Comparison of ENCODE assay signal across 8 mouse cellular contexts in the genomic region with DNA sequence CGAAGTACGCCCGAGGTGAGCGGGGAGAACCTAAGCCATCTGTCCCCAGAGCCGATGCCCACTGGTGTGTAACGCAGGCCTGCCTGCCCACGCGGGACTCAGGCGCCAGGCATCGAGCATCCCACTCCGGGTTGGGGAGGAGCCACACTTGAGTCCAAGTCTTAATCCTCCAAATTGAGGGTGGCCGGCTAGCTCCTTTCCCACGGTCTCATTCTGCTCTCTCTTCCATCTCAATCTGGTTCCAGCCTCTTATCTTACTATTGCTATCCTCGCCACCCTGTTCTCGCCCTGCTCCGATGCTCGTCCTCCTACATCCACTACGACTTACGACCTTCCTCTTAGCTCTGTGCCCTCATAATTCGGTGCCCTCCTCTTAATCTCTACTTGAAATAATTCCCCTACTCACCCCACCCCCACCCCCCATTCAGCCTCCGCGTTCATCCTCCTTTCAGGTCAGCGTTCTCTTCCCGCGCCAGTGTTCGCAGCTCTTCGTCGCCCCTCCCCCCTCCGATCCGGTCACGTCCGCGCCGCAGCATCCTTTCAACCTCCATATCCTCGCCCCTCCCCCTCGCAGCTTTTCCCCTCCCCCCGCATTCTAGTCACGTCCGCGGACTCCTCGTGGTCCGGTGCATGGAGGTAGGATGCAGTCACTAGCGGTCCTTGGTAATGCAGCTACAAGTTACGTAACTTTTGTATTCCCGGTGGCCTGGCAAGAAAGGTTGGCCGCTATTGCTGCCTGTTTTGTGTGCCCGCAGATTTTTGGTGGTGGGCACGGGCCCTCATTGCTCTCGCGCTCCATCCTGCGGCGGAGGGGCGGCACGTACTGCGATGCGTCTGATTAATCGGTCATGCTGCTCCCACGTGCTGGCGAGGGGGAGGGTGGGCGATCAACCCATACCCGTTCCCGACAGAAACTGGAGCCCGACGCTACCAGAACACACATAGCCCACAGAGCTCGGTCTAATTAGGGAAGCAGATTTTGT. TPM values are rescaled to one million over a fixed set of nuclear protein-coding genes. Genes with fewer than 3 reads are reported as not detected.
A peak's percentile ranks its signal among the peaks of the same experiment; 100 is the strongest.
DNase-seq lines count a peak whose midpoint lies in the region; ATAC-seq and TF ChIP-seq lines count a peak whose summit lies in the region.

No protein-coding gene starts in this region.

- peak overlapping the region; percentile 92 for H3K27ac ChIP-seq in bone marrow, adult 2 months (ENCODE audit: control insufficient read depth, insufficient read depth, low read depth, low read length, poor library complexity)
- H3K27ac ChIP-seq in forebrain, embryonic 11.5 days (ENCODE audit: low read depth, low read length) = peak overlapping the region; percentile 98
- H3K27ac ChIP-seq in heart, embryonic 16.5 days (ENCODE audit: low read length) = peak overlapping the region; percentile 99
- H3K27ac ChIP-seq in liver, embryonic 16.5 days (ENCODE audit: low read length) = peak overlapping the region; percentile 78
- H3K27ac ChIP-seq in neural tube, embryonic 11.5 days (ENCODE audit: low read depth, low read length) = peak overlapping the region; percentile 96
- H3K27ac ChIP-seq in stomach, postnatal 0 days (replicated peaks) = peak overlapping the region; percentile 94

- H3K9me3 ChIP-seq in forebrain, embryonic 11.5 days (ENCODE audit: control insufficient read depth, low read length) = no peaks in the 10 kb centered on the region
- no peaks in the 10 kb centered on the region for H3K9me3 ChIP-seq in heart, embryonic 16.5 days (replicated peaks; ENCODE audit: control insufficient read depth, low read length)
- no peaks in the 10 kb centered on the region for H3K9me3 ChIP-seq in liver, embryonic 16.5 days (replicated peaks; ENCODE audit: control insufficient read depth, low read length)
- no peaks in the 10 kb centered on the region for H3K9me3 ChIP-seq in neural tube, embryonic 11.5 days (ENCODE audit: control insufficient read depth, low read length)
- no peaks in the 10 kb centered on the region for H3K9me3 ChIP-seq in stomach, postnatal 0 days (ENCODE audit: control insufficient read depth, low read length)

- H3K27me3 ChIP-seq in forebrain, embryonic 11.5 days (ENCODE audit: control insufficient read depth, insufficient read depth, low read length) = no peaks in the 10 kb centered on the region
- no peaks in the 10 kb centered on the region for H3K27me3 ChIP-seq in heart, embryonic 16.5 days (ENCODE audit: control insufficient read depth, insufficient read depth, low read length)
- H3K27me3 ChIP-seq in liver, embryonic 16.5 days (ENCODE audit: control insufficient read depth, insufficient read depth, low read depth, low read length) = peaks cover 61% of the 10 kb centered on the region
- no peaks in the 10 kb centered on the region for H3K27me3 ChIP-seq in neural tube, embryonic 11.5 days (ENCODE audit: control insufficient read depth, insufficient read depth, low read length)
- H3K27me3 ChIP-seq in stomach, postnatal 0 days (ENCODE audit: control insufficient read depth, insufficient read depth, low read length) = no peaks in the 10 kb centered on the region

- H3K4me2 ChIP-seq in forebrain, embryonic 11.5 days (ENCODE audit: low read depth, low read length, severe bottlenecking) = peak overlapping the region; percentile 53
- H3K4me2 ChIP-seq in heart, embryonic 16.5 days (ENCODE audit: low read depth, low read length) = peak overlapping the region; percentile 62
- H3K4me2 ChIP-seq in liver, embryonic 16.5 days (ENCODE audit: low read depth, low read length) = peak overlapping the region; percentile 79
- H3K4me2 ChIP-seq in neural tube, embryonic 11.5 days (ENCODE audit: low read depth) = peak overlapping the region; percentile 92
- H3K4me2 ChIP-seq in stomach, postnatal 0 days (replicated peaks; ENCODE audit: low read depth) = peak overlapping the region; percentile 70

- peak overlapping the region; percentile 97 for H3K9ac ChIP-seq in forebrain, embryonic 11.5 days (ENCODE audit: low read length)
- H3K9ac ChIP-seq in heart, embryonic 16.5 days (ENCODE audit: low read length) = peak overlapping the region; percentile 95
- peak overlapping the region; percentile 47 for H3K9ac ChIP-seq in liver, embryonic 16.5 days (ENCODE audit: low read depth, low read length)
- peak overlapping the region; percentile 83 for H3K9ac ChIP-seq in neural tube, embryonic 11.5 days (ENCODE audit: low read length)
- H3K9ac ChIP-seq in stomach, postnatal 0 days (ENCODE audit: low read length) = peak overlapping the region; percentile 71

- peaks cover 9% of the 10 kb centered on the region; the same call in 1 of the 2 replicates for H3K4me1 ChIP-seq in bone marrow, adult 2 months (ENCODE audit: control insufficient read depth, insufficient read depth, low read length)
- peaks cover 18% of the 10 kb centered on the region; the same call in 1 of the 2 replicates for H3K4me1 ChIP-seq in forebrain, embryonic 11.5 days (replicated peaks; ENCODE audit: control insufficient read depth, insufficient read depth, low read length)
- peaks cover 36% of the 10 kb centered on the region for H3K4me1 ChIP-seq in heart, embryonic 16.5 days (ENCODE audit: control insufficient read depth, insufficient read depth, low read length)
- H3K4me1 ChIP-seq in liver, embryonic 16.5 days (ENCODE audit: control insufficient read depth, low read depth, low read length) = peaks cover 29% of the 10 kb centered on the region
- H3K4me1 ChIP-seq in neural tube, embryonic 11.5 days (ENCODE audit: control insufficient read depth, insufficient read depth, low read length) = peaks cover 31% of the 10 kb centered on the region
- peaks cover 18% of the 10 kb centered on the region for H3K4me1 ChIP-seq in stomach, postnatal 0 days (replicated peaks; ENCODE audit: control insufficient read depth, insufficient read depth)

- no peak for TF ChIP-seq POLR2A in bone marrow, adult 2 months (IDR thresholded peaks at IDR 0.05; ENCODE audit: borderline replicate concordance, control insufficient read depth, low read depth, low read length)

- peak; percentile 98 for DNase-seq in forebrain, embryonic 11.5 days (ENCODE audit: low spot score)
- peak; percentile 82 for DNase-seq in kidney, postnatal 14 days
- peak; percentile 94 for DNase-seq in neural tube, embryonic 11.5 days (ENCODE audit: low spot score)
- peak; percentile 79 for DNase-seq in stomach, postnatal 0 days (ENCODE audit: low spot score)

- peak; percentile 33; the same call in 1 of the 2 replicates for TF ChIP-seq CTCF in bone marrow, adult 2 months (IDR thresholded peaks at IDR 0.05; ENCODE audit: control insufficient read depth, insufficient read depth, low read length)
- peak; percentile 64 for TF ChIP-seq CTCF in stomach, postnatal 0 days (IDR thresholded peaks at IDR 0.05; ENCODE audit: low read depth)

- peak; percentile 2 for ATAC-seq in CD4-positive, CD25-positive, alpha-beta regulatory T cell, adult 4 months
- ATAC-seq in forebrain, embryonic 11.5 days (replicated peaks; ENCODE audit: low FRiP score) = peak; percentile 66
- peak; percentile 30 for ATAC-seq in heart, embryonic 16.5 days (replicated peaks; ENCODE audit: extremely low read depth, insufficient read depth, low FRiP score)
- ATAC-seq in liver, embryonic 16.5 days (ENCODE audit: low read depth) = 0 out of 2 replicates have a peak, but pooled peaks have one; percentile 10
- ATAC-seq in neural tube, embryonic 11.5 days (ENCODE audit: insufficient read depth, low FRiP score, low TSS enrichment) = peak; percentile 60
- no peak; the same call in 1 of the 2 replicates for ATAC-seq in stomach, postnatal 0 days (ENCODE audit: low FRiP score, low TSS enrichment)

- WGBS in bone marrow, adult 2 months = under 1% methylated on average over 65 of the region's 65 CpGs
- under 1% methylated on average over 65 of the region's 65 CpGs for WGBS in forebrain, embryonic 11.5 days
- under 1% methylated on average over 64 of the region's 65 CpGs for WGBS in heart, embryonic 16.5 days
- under 1% methylated on average over 65 of the region's 65 CpGs for WGBS in liver, embryonic 16.5 days (ENCODE audit: insufficient replicate concordance)
- under 1% methylated on average over 64 of the region's 65 CpGs for WGBS in neural tube, embryonic 11.5 days
- WGBS in stomach, postnatal 0 days = under 1% methylated on average over 65 of the region's 65 CpGs

- no peaks in the 10 kb centered on the region; the same call in 1 of the 2 replicates for H3K36me3 ChIP-seq in forebrain, embryonic 11.5 days (ENCODE audit: control insufficient read depth, insufficient read depth, low read length)
- no peaks in the 10 kb centered on the region for H3K36me3 ChIP-seq in heart, embryonic 16.5 days (ENCODE audit: control insufficient read depth, insufficient read depth)
- H3K36me3 ChIP-seq in liver, embryonic 16.5 days (ENCODE audit: control insufficient read depth, insufficient read depth) = no peaks in the 10 kb centered on the region
- no peaks in the 10 kb centered on the region; the same call in 1 of the 2 replicates for H3K36me3 ChIP-seq in neural tube, embryonic 11.5 days (ENCODE audit: control insufficient read depth, insufficient read depth, low read length)
- no peaks in the 10 kb centered on the region for H3K36me3 ChIP-seq in stomach, postnatal 0 days (ENCODE audit: control insufficient read depth, insufficient read depth, low read length)

- TF ChIP-seq EP300 in stomach, postnatal 0 days (optimal IDR thresholded peaks at IDR 0.05) = no peak

- H3K4me3 ChIP-seq in bone marrow, adult 2 months (replicated peaks; ENCODE audit: control insufficient read depth, low read depth, low read length) = peak overlapping the region; percentile 94
- H3K4me3 ChIP-seq in forebrain, embryonic 11.5 days (ENCODE audit: low read depth, low read length) = peak overlapping the region; percentile 84
- peak overlapping the region; percentile 87 for H3K4me3 ChIP-seq in heart, embryonic 16.5 days (ENCODE audit: low read length)
- H3K4me3 ChIP-seq in liver, embryonic 16.5 days (ENCODE audit: low read depth, low read length) = peak overlapping the region; percentile 65
- peak overlapping the region; percentile 94 for H3K4me3 ChIP-seq in neural tube, embryonic 11.5 days (ENCODE audit: low read depth, low read length)
- H3K4me3 ChIP-seq in stomach, postnatal 0 days (ENCODE audit: low read depth, low read length) = peak overlapping the region; percentile 69

RNA-seq across cellular contexts. Expression of gene Pkm, which starts 0.8 kb away (rescaled TPM):
- 1,000 to 10,000 TPM in 1 of 2 experiments, 100 to 1,000 TPM in 1; 810 to 1,266 TPM for polyA plus RNA-seq in CD4-positive, CD25-positive, alpha-beta regulatory T cell, adult 4 months (2017; shearing (Covaris generic))
- polyA plus RNA-seq in bone marrow, adult 2 months (2011; ENCODE audit: insufficient read depth, insufficient read length, low replicate concordance, missing spikeins) = 121 and 351 TPM in 2 replicates
- 2,195 and 2,371 TPM in 2 replicates for polyA plus RNA-seq in forebrain, embryonic 11.5 days (2014; fragmentation: Nextera tagmentation; extraction: Ambion mirVana)
- polyA plus RNA-seq in heart, embryonic 16.5 days (2015; fragmentation: Nextera tagmentation; extraction: Ambion mirVana) = 1,977 and 2,080 TPM in 2 replicates
- polyA plus RNA-seq in liver, embryonic 16.5 days (2015; fragmentation: Nextera tagmentation; extraction: Ambion mirVana) = 152 and 158 TPM in 2 replicates
- 2,042 and 2,202 TPM in 2 replicates for polyA plus RNA-seq in neural tube, embryonic 11.5 days (2014; fragmentation: Nextera tagmentation; extraction: Ambion mirVana)
- 472 and 500 TPM in 2 replicates for polyA plus RNA-seq in stomach, postnatal 0 days (2015; fragmentation: Nextera tagmentation; extraction: Ambion mirVana)

RNA-seq across cellular contexts. Expression of gene Gramd2, which starts 23.0 kb away (rescaled TPM):
- not detected for polyA plus RNA-seq in CD4-positive, CD25-positive, alpha-beta regulatory T cell, adult 4 months (2017; shearing (Covaris generic))
- 2.8 TPM in 1 of 2 replicates, not detected in the other for polyA plus RNA-seq in bone marrow, adult 2 months (2011; ENCODE audit: insufficient read depth, insufficient read length, low replicate concordance, missing spikeins)
- polyA plus RNA-seq in forebrain, embryonic 11.5 days (2014; fragmentation: Nextera tagmentation; extraction: Ambion mirVana) = 0.40 and 0.48 TPM in 2 replicates
- 0.34 and 1.6 TPM in 2 replicates for polyA plus RNA-seq in heart, embryonic 16.5 days (2015; fragmentation: Nextera tagmentation; extraction: Ambion mirVana)
- polyA plus RNA-seq in liver, embryonic 16.5 days (2015; fragmentation: Nextera tagmentation; extraction: Ambion mirVana) = 0.25 and 0.27 TPM in 2 replicates
- 0.17 and 0.43 TPM in 2 replicates for polyA plus RNA-seq in neural tube, embryonic 11.5 days (2014; fragmentation: Nextera tagmentation; extraction: Ambion mirVana)
- 5.9 and 6.7 TPM in 2 replicates for polyA plus RNA-seq in stomach, postnatal 0 days (2015; fragmentation: Nextera tagmentation; extraction: Ambion mirVana)

RNA-seq across cellular contexts. Expression of gene Parp6, which starts 39.8 kb away (rescaled TPM):
- 10 to 100 TPM; 35.0 to 53.6 TPM for polyA plus RNA-seq in CD4-positive, CD25-positive, alpha-beta regulatory T cell, adult 4 months (2017; shearing (Covaris generic))
- polyA plus RNA-seq in bone marrow, adult 2 months (2011; ENCODE audit: insufficient read depth, insufficient read length, low replicate concordance, missing spikeins) = 18.6 and 41.4 TPM in 2 replicates
- polyA plus RNA-seq in forebrain, embryonic 11.5 days (2014; fragmentation: Nextera tagmentation; extraction: Ambion mirVana) = 77.3 and 85.4 TPM in 2 replicates
- 21.1 and 24.1 TPM in 2 replicates for polyA plus RNA-seq in heart, embryonic 16.5 days (2015; fragmentation: Nextera tagmentation; extraction: Ambion mirVana)
- polyA plus RNA-seq in liver, embryonic 16.5 days (2015; fragmentation: Nextera tagmentation; extraction: Ambion mirVana) = 3.5 and 4.3 TPM in 2 replicates
- 107 and 135 TPM in 2 replicates for polyA plus RNA-seq in neural tube, embryonic 11.5 days (2014; fragmentation: Nextera tagmentation; extraction: Ambion mirVana)
- polyA plus RNA-seq in stomach, postnatal 0 days (2015; fragmentation: Nextera tagmentation; extraction: Ambion mirVana) = 13.3 and 14.9 TPM in 2 replicates

Comparison
In these comparisons a context has a peak if more than half of its experiments do, and no peak if none do; other contexts are left out.
1. H3K9ac ChIP-seq: peak in every context shown above with its lines; median percentile 97 in forebrain, embryonic 11.5 days; 95 in heart, embryonic 16.5 days; 83 in neural tube, embryonic 11.5 days; 71 in stomach, postnatal 0 days; 47 in liver, embryonic 16.5 days.